Mouse (Mus musculus): ENCODE results near the gene Nus1.

Nus1 gene

GRCm38 (mm10) chr10:52399722-52400121 is 17.6 kb upstream of the Nus1 start:
- in situ Hi-C loops (cut with MboI; ENCODE audit: low pct_unique_long_range_greater_than_20kb in 1 of 2, low sequenced_read_pairs in 2 of 2, unreplicated experiment in 1 of 2): loop anchor here (25.0 kb wide), 2 partner anchors 287 to 612 kb away; no protein-coding TSS in a partner anchor

- in situ Hi-C loops (cut with MboI; ENCODE audit: low pct_unique_long_range_greater_than_20kb in 1 of 2, low sequenced_read_pairs in 2 of 2, unreplicated experiment in 1 of 2): no loop called here
Observed at GRCm38 (mm10) chr10:52405160-52405559, 12.2 kb upstream of the Nus1 start.

GRCm38 (mm10) chr10:52407526-52407925 is 9.8 kb upstream of the Nus1 start:
- in situ Hi-C loops (cut with MboI; ENCODE audit: low pct_unique_long_range_greater_than_20kb in 1 of 2, low sequenced_read_pairs in 2 of 2, unreplicated experiment in 1 of 2): no loop called here

- in situ Hi-C loops (cut with MboI; ENCODE audit: low pct_unique_long_range_greater_than_20kb in 1 of 2, low sequenced_read_pairs in 2 of 2, unreplicated experiment in 1 of 2): no loop called here
Observed at GRCm38 (mm10) chr10:52415020-52415419, 2.3 kb upstream of the Nus1 start.

- in situ Hi-C loops (cut with MboI; ENCODE audit: low pct_unique_long_range_greater_than_20kb in 1 of 2, low sequenced_read_pairs in 2 of 2, unreplicated experiment in 1 of 2): no loop called here
Observed at GRCm38 (mm10) chr10:52416458-52416857, 889 bp upstream of the Nus1 start.

GRCm38 (mm10) chr10:52417998-52418860 is 882 bp downstream of the Nus1 start:
- in situ Hi-C loops (cut with MboI; ENCODE audit: low pct_unique_long_range_greater_than_20kb in 1 of 2, low sequenced_read_pairs in 2 of 2, unreplicated experiment in 1 of 2): no loop called here

GRCm38 (mm10) chr10:52418931-52419330 is 1.6 kb downstream of the Nus1 start:
- in situ Hi-C loops (cut with MboI; ENCODE audit: low pct_unique_long_range_greater_than_20kb in 1 of 2, low sequenced_read_pairs in 2 of 2, unreplicated experiment in 1 of 2): no loop called here

GRCm38 (mm10) chr10:52419402-52419801 is 2.1 kb downstream of the Nus1 start:
- in situ Hi-C loops (cut with MboI; ENCODE audit: low pct_unique_long_range_greater_than_20kb in 1 of 2, low sequenced_read_pairs in 2 of 2, unreplicated experiment in 1 of 2): no loop called here

- in situ Hi-C loops (cut with MboI; ENCODE audit: low pct_unique_long_range_greater_than_20kb in 1 of 2, low sequenced_read_pairs in 2 of 2, unreplicated experiment in 1 of 2): no loop called here
Observed at GRCm38 (mm10) chr10:52420526-52420925, 3.2 kb downstream of the Nus1 start.

- in situ Hi-C loops (cut with MboI; ENCODE audit: low pct_unique_long_range_greater_than_20kb in 1 of 2, low sequenced_read_pairs in 2 of 2, unreplicated experiment in 1 of 2): no loop called here
Observed at GRCm38 (mm10) chr10:52421716-52422115, 4.4 kb downstream of the Nus1 start.

- in situ Hi-C loops (cut with MboI; ENCODE audit: low pct_unique_long_range_greater_than_20kb in 1 of 2, low sequenced_read_pairs in 2 of 2, unreplicated experiment in 1 of 2): no loop called here
Observed at GRCm38 (mm10) chr10:52423097-52423496, 5.8 kb downstream of the Nus1 start.

- in situ Hi-C loops (cut with MboI; ENCODE audit: low pct_unique_long_range_greater_than_20kb in 1 of 2, low sequenced_read_pairs in 2 of 2, unreplicated experiment in 1 of 2): no loop called here
Observed at GRCm38 (mm10) chr10:52426314-52426980, 9.1 kb downstream of the Nus1 start.

GRCm38 (mm10) chr10:52427634-52428415 is 10.5 kb downstream of the Nus1 start:
- in situ Hi-C loops (cut with MboI; ENCODE audit: low pct_unique_long_range_greater_than_20kb in 1 of 2, low sequenced_read_pairs in 2 of 2, unreplicated experiment in 1 of 2): no loop called here

GRCm38 (mm10) chr10:52430953-52431352 is 13.6 kb downstream of the Nus1 start:
- in situ Hi-C loops (cut with MboI; ENCODE audit: low pct_unique_long_range_greater_than_20kb in 1 of 2, low sequenced_read_pairs in 2 of 2, unreplicated experiment in 1 of 2): no loop called here

GRCm38 (mm10) chr10:52434836-52435235 is 17.5 kb downstream of the Nus1 start:
- in situ Hi-C loops (cut with MboI; ENCODE audit: low pct_unique_long_range_greater_than_20kb in 1 of 2, low sequenced_read_pairs in 2 of 2, unreplicated experiment in 1 of 2): no loop called here

- in situ Hi-C loops (cut with MboI; ENCODE audit: low pct_unique_long_range_greater_than_20kb in 1 of 2, low sequenced_read_pairs in 2 of 2, unreplicated experiment in 1 of 2): no loop called here
Observed at GRCm38 (mm10) chr10:52460614-52461013, 43.3 kb downstream of the Nus1 start.

- in situ Hi-C loops (cut with MboI; ENCODE audit: low pct_unique_long_range_greater_than_20kb in 1 of 2, low sequenced_read_pairs in 2 of 2, unreplicated experiment in 1 of 2): no loop called here
Observed at GRCm38 (mm10) chr10:52463941-52464739, 46.8 kb downstream of the Nus1 start.

- in situ Hi-C loops (cut with MboI; ENCODE audit: low pct_unique_long_range_greater_than_20kb in 1 of 2, low sequenced_read_pairs in 2 of 2, unreplicated experiment in 1 of 2): no loop called here
Observed at GRCm38 (mm10) chr10:52471520-52471919, 54.2 kb downstream of the Nus1 start.
